Mouse (Mus musculus): ENCODE data around the gene Washc1.
"Not testable (repeated sequence)": the region's sequence is repeated elsewhere in the genome, so short reads cannot be mapped to it uniquely, and the experiment has no call there.

The Washc1 gene

GRCm38 (mm10) chr17:66118991-66119390, 7.6 kb downstream of the Washc1 start:
- DNase-seq: no peak

DNA sequence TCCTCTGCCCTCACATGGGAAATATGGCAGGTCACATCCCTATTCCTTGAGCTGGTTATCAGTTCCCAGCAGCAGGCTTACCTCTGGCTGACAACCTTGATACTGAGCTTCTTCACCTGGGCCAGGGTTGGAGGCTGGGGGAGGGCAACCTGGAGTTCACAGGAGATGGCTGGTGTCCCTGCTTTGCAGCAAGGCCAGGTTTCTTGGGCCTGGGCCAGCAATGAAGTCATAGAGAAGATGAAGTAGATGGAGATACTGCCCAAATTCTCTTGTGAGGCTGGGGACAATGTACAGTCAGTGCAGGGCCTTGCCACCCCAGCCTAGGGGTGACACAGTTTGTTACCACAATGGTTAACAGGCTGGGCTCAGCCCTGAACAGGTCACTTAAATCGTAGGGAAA, 9.4 kb downstream of the Washc1 start:
- DNase-seq: no peak

GRCm38 (mm10) chr17:66123066-66123815, 11.9 kb downstream of the Washc1 start, which contains the start of gene Ddx11:
Gene Ddx11, plus strand, starts transcription at chr17:66123520.
- DNase-seq: peak; percentile 85

GRCm38 (mm10) chr17:66123816-66124610, 12.7 kb downstream of the Washc1 start:
- no peak for DNase-seq

DNA sequence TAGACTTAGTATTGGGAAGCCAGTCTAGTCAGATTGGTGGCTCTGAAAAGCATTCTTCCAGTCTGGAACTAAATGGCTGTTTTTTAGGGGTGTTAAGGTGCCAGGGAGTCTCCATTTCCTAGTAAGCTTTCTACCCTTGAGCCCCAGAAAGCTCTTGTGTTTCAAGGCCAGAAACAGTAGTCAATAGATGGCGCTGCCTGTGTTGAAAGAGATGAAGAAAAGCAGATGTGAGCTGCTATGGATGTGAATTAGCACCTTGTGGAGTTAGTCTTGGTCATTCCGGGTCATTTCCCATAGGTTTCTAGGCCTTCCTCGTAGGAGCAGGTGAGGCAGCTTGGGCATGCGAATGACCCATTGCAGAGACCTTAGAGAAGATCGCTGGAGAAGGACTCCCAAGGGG, 13.9 kb downstream of the Washc1 start:
- no peak for DNase-seq

GRCm38 (mm10) chr17:66130371-66130770, 19.0 kb downstream of the Washc1 start:
- DNase-seq: no peak

GRCm38 (mm10) chr17:66131212-66131611, 19.9 kb downstream of the Washc1 start:
- DNase-seq: no peak

DNA sequence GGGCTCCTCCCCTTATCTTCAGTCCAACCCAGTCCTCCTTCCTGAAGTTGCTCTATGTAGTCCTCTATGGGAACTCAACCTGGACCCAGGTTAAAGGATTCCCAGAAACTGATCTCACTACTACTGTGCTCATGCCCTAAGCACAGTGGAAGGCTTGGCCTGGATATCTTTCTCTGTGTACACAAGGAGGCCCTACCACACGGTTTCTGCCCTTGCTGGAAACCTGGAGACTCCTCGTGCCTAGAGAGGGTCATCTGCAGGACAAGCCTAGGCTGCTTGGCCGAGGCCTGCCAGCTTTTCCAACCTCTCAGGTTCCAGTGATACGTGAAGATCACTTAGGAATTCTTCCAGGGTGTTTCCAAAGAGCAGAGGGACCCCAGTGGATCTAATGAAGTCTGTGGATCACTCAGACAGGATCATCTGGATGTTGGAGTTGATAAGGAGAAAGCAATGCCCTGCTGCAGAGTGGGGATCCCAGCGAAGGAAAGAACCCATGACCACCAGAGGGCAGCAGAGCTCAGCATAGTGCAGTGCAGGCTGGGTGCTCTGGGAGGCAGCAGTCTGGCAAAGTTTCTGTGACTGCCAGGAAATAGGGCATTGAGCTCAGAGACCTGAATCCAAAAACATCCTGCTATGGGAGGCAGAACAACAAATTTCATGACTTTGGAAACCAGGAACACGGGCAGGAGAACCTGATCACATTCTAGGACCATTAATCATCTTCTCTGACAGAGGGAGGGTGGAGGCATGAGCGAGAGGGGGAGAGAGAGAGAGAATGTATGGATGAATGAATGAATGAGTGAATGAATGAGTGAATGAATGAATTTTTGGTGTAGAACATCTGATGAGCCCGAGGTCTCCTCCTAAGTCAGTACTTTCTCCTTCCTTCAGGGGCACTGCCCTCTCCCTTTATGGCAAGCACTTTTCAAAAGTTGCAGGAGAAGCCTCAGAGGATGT, 41.6 kb downstream of the Washc1 start:
- DNase-seq: not testable (repeated sequence)

DNA sequence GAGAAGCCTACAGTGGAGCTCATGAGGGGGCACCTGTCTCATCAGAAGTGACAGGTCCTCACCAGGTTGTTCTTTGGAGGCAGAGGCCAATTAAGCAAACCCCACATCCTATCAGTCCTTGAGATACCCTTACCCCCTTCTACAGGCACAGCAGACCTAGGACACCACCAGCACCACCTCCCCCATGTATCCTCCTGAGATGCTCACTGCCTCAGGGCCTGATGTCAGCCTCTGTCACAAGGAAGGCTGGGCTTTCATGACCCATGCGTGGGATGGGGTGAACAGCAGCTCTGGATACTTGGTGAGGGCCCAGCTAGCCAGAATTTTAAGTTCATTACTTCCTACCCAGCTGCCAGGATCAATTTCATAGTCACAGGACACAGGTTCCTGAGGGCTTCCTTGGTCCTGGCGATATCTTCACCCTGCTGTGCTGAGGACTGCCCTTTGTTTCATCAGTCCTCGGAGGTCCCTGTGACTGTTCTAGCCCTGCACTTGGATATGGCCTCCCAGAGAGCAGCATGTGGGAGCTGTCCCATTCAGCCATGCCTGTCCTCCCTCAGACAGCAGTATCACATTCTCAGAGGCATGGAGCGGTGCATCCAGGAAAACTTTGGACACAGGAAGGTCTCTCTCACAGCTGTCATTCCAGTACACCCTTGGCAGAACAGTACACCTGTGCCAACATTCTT, 42.5 kb downstream of the Washc1 start:
- not testable (repeated sequence) for DNase-seq

GRCm38 (mm10) chr17:66154876-66155275, 43.5 kb downstream of the Washc1 start:
- DNase-seq: no peak

DNA sequence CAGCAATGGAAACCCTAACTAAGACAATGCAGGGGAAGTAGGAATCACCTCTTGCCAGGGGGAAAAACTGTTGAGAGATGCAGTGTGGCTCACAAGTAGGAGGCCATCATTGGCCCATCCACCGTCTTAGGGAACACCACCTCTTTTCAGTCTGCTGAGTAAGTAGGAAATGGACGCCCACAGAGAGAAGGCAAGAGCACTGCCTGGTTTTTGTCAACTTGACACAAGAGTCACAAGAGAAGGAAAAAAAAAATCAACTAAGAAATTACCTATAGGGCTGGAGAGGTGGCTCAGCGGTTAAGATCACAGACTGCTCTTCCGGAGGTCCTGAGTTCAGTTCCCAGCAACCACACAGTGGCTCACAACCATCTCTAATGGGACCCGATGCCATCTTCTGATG, 46.9 kb downstream of the Washc1 start:
- DNase-seq: no peak

GRCm38 (mm10) chr17:66167141-66167540, 55.8 kb downstream of the Washc1 start:
- not testable (repeated sequence) for DNase-seq

Data from layer of hippocampus, adult 9-11 months (tissue).